Mouse (Mus musculus) left cerebral cortex, postnatal 10 days (tissue): ENCODE data around the gene Vasp. TPM values are rescaled to one million over a fixed set of nuclear protein-coding genes. Genes with fewer than 3 reads are reported as not detected.

Experiments
- DNase-seq, 2 experiments: peaks; one replicate each; pipeline ENCODE4 v3.0.0; 2021 to 2022; ENCODE audit warnings: low spot score in 2 of 2, mixed read lengths in 1 of 2; ENCODE audit errors: extremely low spot score in 1 of 2
- intact Hi-C: fragments of 180-260 bp; cut with DNase I; formaldehyde crosslinking; loops from one replicate; pipeline ENCODE4 v1.15.1; 2025
- total RNA-seq, 2 experiments: library from RNA; stranded (reverse); gene quantifications; 2 replicates each; pipeline ENCODE4 v1.2.3; 2021

Gene Vasp
- total RNA-seq, 2 experiments from 2014 or later = 23.1 to 23.5 TPM

DNA sequence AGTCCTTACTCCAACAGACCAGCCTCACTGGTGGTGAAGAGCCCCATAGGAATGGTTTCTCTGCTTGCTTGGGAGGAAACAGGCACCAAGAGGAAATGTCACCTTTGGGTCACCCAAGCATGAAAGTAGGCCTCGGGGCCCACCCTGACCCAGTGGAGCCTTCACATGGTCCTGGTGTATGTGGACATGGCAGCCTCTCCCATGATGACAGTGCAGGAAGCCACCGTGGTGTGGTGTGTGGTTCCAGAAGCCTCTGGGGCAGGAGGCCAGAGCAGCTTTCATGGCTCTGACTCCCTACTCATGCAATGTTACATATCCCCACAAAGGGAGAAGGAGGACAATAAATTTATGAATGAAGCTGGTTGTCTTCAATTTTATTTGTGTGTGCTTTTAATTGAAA lies 24.1 kb downstream of the Vasp start:
- no peak for DNase-seq

DNA sequence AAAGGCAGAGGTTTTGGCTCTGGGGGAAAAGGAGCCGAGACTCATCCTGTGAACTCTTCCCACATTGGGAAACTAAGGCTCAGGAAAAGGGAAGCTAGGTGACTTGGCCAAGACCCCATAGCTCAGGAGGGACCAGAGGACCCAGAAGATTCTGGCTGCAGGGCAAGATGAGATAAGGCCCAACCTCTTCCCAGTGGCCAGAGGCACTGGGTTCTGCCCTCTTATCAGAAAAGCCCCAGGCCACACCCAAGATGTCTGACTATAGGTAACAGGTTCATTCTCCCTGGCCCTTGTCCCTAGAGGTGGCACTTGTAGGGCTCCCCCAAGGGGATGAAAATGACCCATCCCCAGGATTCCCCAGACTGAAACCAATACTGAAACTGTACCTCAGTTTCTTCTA lies 24.8 kb downstream of the Vasp start:
- DNase-seq = no peak
- intact Hi-C loops = no loop called here

More for the DNA sequence above, 24.1 kb downstream of the Vasp start:
- intact Hi-C loops = no loop called here

DNA sequence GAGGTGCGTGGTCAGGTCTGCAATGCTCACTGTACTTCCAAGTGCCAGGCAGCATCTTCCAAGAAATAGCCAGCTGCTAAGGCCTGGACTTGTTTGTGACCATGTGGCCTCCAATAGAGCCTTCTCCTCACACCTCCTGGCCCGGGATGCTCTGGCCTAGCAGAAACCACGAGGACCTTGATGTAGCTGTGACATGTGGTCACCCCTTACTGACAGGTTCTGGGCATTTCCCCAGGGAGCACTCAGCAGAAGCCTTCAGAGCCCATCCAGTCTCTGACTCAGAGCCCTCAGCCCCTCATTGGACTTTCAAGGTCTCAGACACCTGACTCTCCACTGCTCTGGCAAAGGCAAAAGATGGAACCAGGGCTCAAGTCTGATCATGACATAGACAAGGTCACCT lies 26.5 kb downstream of the Vasp start:
- intact Hi-C loops = no loop called here
- no peak for DNase-seq

DNA sequence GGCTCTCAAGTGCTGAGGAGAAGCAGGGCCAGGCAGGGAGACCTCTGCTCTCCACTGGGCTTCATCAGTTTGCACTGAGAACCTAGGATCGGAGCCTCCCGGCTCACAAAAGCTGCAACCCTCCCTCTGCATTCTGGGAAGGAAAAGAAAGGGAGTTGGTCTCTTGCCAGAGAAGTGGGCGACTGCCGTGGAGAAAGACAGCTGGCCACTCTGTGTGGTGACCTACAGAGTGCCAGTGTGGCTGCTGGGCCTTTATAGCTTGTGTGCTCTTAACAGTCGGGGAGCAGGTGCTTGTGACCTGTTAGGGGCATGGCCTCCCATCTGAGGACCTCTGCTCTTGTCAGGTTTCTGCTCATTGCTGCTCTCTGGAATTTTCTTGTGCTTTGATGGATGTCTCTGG lies 27.8 kb downstream of the Vasp start:
- DNase-seq = peak in 1 of 2 experiments; percentile 53
- intact Hi-C loops = no loop called here

DNA sequence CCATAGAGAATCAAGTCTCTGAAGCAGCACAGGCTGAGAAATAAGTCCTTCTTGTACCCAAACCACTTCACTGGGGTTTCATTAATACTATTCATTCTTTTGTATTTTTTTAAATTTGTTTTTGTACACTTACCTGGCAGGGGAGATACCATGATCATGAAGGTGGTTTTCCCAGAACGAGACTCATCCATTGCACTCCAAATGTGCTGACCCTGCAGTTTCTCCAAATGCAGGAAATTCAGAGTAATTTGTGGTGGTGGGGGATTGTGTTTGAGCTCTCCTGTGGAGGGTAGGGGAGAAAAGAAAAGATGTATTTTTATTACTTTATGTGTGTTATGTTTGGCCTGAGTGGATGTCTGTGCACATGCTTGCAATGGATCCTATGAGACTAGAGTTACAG lies 29.6 kb downstream of the Vasp start:
- intact Hi-C loops = no loop called here
- no peak for DNase-seq

DNA sequence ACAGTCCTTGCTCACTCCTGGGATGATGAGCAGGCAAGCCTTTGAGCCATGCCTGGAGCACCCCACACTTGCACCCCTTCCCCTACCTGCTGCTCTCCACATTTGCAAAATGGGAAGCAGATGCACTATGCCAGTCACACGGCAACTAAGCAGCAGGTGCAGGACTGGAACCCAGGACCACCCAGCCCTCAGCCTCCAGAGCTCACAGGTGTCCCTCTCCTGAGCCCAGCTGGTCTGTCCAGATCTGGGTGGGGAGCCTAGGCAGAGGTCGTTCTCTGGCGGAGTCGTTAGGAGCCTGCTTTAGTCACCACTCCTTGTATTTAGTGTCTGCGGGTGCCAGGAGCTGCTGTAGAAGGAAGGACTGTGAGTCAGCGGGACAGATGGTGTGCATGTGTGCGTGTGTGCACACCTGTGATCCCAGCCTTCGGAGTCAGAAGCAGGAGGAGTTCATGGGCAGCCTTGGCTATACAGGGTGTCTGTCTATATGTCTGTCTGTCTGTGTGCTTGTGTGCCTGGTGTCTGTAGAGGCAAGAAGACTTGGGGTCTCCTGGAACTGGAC lies 30.6 kb downstream of the Vasp start:
- intact Hi-C loops = no loop called here
- DNase-seq = no peak

DNA sequence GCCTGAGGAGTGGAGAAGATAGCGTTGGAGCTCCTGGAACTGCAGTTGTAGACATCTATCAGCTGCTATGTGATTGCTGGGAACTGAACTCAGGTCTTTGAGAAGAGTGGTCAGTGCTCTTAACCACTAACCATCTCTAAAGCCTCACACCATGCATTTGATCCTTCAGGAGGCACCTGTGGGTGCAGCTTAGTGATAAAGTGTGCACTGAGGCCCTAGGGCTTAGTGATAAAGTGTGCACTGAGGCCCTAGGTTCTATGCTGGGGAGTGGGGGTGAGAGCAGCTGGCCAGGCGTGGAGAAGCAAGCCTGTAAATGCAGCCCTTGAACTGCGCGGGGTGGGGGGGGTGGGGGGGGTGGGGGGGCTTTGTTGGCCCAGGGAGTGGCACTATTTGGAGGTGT lies 31.6 kb downstream of the Vasp start:
- intact Hi-C loops = loop anchor here (5.0 kb wide), 2 partner anchors 42 to 102 kb away; partner anchors contain the start of genes Ercc1, Ppm1n and Rtn2
- DNase-seq = no peak

DNA sequence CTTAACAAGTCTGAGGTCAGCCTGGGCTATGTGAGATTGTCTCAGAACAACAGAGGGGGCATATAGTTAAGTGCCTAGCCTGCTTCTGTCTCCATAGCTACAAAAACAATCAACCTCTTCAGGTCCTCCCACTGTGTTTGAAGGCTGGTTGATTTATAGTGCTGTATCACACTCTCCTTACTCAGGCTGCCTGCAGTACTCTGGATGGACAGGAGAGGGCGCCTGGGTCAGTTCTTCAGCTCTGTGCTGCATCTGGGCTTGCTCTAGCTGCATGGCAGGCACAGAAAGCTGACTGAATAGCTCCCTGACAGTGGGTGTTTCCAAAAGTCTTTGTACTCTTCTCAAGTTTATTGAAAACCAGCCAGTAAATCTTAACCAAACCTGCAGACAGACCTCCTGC lies 32.2 kb downstream of the Vasp start:
- intact Hi-C loops = loop anchor here (5.0 kb wide), 2 partner anchors 43 to 103 kb away; partner anchors contain the start of genes Ercc1, Ppm1n and Rtn2
- DNase-seq = peak; percentile 88 to 89

DNA sequence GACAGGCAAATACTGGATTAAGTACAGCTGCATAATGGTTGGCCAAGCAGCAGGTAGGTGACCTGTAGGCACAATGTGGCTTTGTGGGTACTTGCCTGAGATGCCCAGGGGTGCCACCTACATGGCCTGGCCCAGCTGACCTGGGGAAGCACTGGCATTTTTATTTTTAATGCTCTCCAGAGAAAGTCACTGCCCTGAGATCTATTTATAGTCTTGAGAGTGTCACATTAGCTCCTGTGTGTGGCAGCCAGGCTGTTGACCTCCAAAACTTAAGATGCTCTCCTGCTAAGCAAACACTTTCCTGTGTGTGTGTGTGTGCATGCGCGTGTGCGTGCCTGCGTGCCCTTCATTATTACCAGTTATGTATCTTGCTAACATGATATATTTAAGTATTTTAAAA lies 33.3 kb downstream of the Vasp start:
- no peak for DNase-seq
- intact Hi-C loops = loop anchor here (5.0 kb wide), 2 partner anchors 44 to 104 kb away; partner anchors contain the start of genes Ercc1, Ppm1n and Rtn2

DNA sequence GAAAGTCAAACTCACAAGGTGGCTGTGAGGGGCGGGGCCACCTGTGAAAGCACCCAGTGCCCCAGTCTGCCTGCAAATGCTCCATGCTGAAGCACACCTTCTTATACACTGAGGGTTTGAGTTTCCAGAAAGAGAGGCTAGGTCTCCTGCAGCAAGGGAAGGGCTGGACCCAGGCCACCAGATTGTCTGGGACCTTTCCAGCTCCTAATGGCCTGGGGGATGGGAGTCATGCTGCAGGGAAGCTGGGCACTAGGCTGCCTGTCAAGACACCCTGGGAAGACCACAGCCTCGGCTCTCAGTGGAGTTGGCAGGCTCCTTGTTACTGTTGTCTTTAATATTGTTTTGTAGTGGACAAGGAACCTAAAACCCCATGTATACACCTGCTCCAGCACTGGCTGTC lies 35.2 kb downstream of the Vasp start:
- intact Hi-C loops = loop anchor here (5.0 kb wide), 2 partner anchors 46 to 106 kb away; partner anchors contain the start of genes Ercc1, Ppm1n and Rtn2
- peak in 1 of 2 experiments; percentile 30 for DNase-seq

DNA sequence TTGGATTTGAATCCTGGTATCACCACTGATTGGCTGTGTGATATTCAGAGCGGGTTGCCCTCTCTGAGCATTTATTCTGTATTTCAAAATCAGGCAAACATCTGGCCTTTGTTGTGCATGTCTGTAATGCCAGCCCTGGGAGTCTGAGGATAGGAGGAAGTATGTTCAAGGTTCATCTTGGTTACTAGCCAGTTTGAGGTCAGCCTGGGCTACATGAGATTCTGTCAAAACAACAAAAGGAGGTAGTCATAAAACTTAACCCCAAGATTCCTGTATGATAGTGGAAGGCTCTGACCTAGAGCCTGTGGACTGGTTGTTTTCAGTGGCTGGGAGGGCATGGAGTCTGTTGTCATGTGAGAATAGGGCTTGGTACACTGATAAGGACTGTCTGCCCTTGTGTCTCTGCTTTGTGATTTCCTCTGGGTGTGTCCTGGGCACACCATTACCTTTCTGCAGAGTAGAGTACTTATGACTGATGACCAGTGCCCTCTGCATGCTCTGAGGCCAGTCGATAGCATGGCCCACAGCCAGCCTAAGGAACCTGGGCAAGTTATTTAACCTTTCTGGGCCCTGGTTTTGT lies 36.4 kb downstream of the Vasp start:
- no peak for DNase-seq
- intact Hi-C loops = loop anchor here (5.0 kb wide), 2 partner anchors 47 to 107 kb away; partner anchors contain the start of genes Ercc1, Ppm1n and Rtn2

DNA sequence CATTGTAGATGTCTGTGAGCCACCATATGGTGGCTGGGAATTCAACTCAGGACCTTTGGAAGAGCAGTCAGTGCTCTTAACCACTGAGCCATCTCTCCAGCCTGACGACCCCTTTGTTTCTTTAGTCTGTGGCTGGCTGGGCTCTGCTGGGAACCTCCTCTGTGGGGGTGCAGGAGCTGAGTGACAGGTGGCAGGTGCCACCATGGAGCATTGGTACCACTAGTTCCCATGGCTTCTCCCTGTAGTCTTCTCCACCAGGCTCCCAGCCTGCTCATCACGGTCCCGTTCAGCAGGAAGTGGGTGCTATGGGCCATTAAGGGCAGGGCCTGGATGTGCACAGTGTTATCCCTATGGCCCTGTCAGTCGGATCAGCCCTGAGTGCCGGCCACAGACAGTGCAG lies 37.0 kb downstream of the Vasp start:
- DNase-seq = no peak
- intact Hi-C loops = loop anchor here (5.0 kb wide), 2 partner anchors 48 to 108 kb away; partner anchors contain the start of genes Ercc1, Ppm1n and Rtn2

DNA sequence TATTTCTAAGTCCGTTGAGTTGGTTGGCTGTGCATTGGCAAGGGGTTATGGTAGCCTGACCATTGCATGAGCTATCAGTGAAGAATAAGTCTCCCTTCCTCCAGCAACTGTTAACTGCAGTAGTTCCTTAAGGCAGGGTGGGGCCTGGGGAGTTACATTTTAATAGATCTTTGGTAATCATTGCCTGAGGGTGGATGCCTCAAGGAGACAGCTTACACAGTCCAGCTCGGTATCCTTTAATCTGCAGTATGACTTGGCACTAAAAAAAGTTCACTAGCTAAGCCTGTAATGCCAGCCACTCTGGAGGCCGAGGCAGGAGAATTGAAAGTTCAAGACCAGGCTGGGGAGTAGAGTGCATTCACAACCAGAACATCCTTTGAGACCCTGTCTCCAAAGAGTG lies 39.8 kb downstream of the Vasp start:
- DNase-seq = no peak
- intact Hi-C loops = no loop called here

DNA sequence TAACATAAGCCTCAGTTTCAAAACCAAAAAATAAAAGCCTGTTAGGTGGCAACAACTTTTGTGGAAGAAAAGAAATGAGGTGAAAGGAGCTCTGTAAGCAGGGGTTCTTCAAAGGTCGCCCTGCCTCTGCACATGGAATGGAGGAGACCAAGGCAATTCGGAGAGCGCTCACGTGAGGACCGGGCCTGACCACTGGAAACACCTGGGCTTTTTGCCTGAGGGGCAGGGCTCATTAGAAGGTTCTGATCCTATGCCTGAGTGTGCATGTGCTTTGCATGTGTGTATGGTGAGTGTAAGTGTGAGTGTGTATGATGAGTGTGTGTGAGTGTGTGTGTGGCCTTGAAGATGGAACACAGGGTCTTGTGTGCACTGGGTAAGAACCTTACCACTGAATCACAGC lies 40.7 kb downstream of the Vasp start:
- no peak for DNase-seq
- intact Hi-C loops = no loop called here

DNA sequence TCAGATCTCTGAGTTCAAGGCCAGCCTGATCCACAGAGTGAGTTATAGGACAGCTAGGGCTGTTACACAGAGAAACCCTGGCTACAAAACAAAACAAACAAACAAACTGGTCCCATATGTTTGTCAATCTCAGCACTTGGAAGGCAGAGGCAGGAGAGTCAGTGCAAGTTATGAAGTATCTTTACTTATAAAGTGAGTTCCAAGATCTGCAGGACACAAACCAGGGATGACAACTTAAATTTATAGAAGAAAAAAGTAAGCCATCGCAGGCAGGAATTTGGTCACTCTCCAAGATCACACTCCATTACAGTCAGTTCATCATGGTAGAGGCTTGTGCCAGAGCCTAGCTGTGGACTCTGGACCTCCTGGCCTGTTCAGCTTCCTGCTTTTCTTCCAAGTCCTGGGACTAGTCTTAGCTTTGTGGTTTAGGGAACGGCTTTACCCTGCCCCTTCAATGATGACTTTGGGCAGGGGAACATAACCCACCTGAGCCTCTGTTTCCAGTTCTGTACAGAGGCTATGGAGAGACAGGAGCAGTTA lies 41.5 kb downstream of the Vasp start:
- intact Hi-C loops = no loop called here
- no peak for DNase-seq

DNA sequence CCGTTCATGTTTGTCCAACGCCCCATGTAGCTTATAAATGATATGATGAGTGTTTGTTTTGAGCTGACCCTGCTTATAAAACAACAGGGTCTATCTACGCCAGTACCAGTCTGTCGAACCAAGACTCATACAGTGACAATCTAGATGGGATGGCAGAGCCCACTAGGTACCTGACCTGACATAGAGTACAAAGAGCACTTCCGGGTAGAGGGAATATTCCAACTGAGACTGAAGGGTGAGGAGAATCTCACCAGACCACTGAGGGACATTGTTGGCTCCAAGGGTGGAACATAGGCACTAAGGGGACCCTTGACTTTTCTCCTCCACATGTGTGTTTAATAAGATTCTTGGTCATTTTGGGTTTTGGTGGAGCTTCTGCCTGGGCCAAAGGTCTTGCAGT lies 42.2 kb downstream of the Vasp start:
- no peak for DNase-seq
- intact Hi-C loops = no loop called here

DNA sequence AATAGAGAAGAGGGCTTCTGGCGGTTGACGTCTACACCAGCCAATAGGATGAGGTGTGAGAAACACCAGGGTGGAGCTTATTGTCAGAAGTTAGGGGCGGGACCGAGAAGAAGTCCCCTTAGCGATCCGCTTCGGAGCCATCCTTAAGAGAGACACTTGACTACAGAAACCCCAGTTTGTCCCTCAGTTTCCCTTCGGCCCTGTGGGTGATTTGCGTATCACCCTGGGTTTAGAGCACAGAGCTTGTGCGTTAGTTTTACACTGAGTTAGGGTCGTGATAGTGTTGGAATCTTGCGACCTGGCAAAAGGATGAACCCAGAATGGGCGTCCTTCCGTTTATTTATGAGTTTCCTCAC lies 42.8 kb downstream of the Vasp start:
- intact Hi-C loops = no loop called here
- DNase-seq = no peak

DNA sequence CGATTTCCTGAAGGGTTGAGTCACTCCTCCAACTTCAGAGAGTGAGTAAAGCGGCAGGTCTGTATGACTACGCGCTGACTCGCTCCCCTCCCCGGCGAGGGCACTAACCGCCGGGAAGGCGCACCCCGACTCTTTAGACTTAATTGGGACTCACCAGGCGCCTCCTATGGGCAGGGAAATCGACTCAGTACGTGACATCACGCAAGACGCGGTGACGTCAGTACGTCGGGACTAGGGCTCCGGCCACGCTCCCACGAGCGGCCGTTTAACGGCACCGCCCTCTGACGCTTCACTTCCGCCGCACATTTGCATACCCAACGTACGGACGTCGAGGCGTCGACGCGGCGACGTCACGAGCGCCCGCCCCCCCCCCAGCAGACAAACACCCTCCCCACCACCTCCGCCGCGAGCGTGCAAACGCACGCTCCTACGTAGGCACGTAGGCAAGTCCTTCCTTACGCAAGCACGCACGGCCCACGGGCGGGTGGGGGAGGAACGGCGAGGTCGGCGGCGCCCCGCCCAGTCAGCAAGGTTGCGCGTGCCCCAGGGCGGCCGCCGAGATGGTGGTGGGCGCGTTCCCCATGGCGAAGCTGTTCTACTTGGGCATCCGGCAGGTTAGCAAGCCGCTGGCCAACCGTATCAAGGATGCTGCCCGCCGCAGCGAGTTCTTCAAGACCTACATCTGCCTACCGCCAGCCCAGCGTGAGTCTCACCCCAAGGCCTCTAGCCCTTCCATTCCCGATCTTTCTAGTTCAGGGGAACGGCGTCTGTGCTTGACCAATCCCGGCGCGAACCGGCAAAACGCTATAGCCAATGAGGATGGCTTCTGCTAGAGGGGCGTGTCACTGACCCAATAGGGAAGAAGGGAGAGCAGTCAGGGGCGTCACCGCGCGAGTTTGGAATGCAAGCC lies 43.5 kb downstream of the Vasp start, which contains the start of gene Opa3:
Gene Opa3 (plus strand): TSS at position 452 of the 910 bp plus-strand sequence.
- DNase-seq = peak; percentile 100
- intact Hi-C loops = no loop called here
